Mouse (Mus musculus) limb, embryonic 15.5 days (tissue): ENCODE results near the gene Magi2. TPM values are rescaled to one million over a fixed set of nuclear protein-coding genes. Genes with fewer than 3 reads are reported as not detected.

Experiments
- ATAC-seq: fragments of 200-750 bp; cut with Nextera tagmentation; 2 replicates; pipeline ENCODE4 v1.8.0; 2017; ENCODE audit warnings: low read depth, moderate TSS enrichment; ENCODE audit not compliant: insufficient number of reproducible peaks, low FRiP score, low TSS enrichment
- H3K27ac ChIP-seq: fragments of 300-500 bp; sonication (generic); 2 replicates; pipeline ENCODE4 v1.5.1; 2015; ENCODE audit warnings: moderate library complexity, mild to moderate bottlenecking, inconsistent platforms
- H3K27me3 ChIP-seq: fragments of 300-500 bp; sonication (generic); 2 replicates; pipeline ENCODE4 v1.6.1; 2015; ENCODE audit warnings: inconsistent platforms
- H3K36me3 ChIP-seq: fragments of 300-500 bp; sonication (generic); 2 replicates; pipeline ENCODE4 v1.6.1; 2015; ENCODE audit warnings: inconsistent platforms
- H3K4me1 ChIP-seq: fragments of 300-500 bp; sonication (generic); 2 replicates; pipeline ENCODE4 v1.6.1; 2015; ENCODE audit warnings: inconsistent platforms
- H3K4me2 ChIP-seq: fragments of 300-500 bp; sonication (generic); 2 replicates; pipeline ENCODE4 v1.6.1; 2015; ENCODE audit warnings: mild to moderate bottlenecking, inconsistent platforms
- H3K4me3 ChIP-seq: fragments of 300-500 bp; sonication (generic); 2 replicates; pipeline ENCODE4 v1.5.1; 2015; ENCODE audit warnings: mild to moderate bottlenecking, inconsistent platforms
- H3K9ac ChIP-seq: fragments of 300-500 bp; sonication (generic); 2 replicates; pipeline ENCODE4 v1.6.1; 2015; ENCODE audit warnings: inconsistent platforms
- H3K9me3 ChIP-seq: fragments of 300-500 bp; sonication (generic); 2 replicates; pipeline ENCODE4 v1.6.1; 2016; ENCODE audit warnings: inconsistent platforms
- WGBS: fragments of 180-500 bp; shearing (Covaris S2); methylation state at CpG from one replicate; pipeline ENCODE4 v1.1.7; 2015; 5-methylcytosine and 5-hydroxymethylcytosine counted together
- polyA plus RNA-seq: library from polyadenylated mRNA; unstranded; fragments of >200 nt; fragmentation: Nextera tagmentation; extraction: Ambion mirVana; gene quantifications from 2 replicates; pipeline ENCODE4 v1.2.1, GENCODE M21; 2015

Magi2 gene
- polyA plus RNA-seq, 1 experiment from 2014 or later: 5.3 TPM

GRCm38 (mm10) chr5:20056856-20057255, 830.0 kb downstream of the Magi2 start:
- no peak overlapping the region for H3K27ac ChIP-seq
- 39% methylated on average over 2 of the region's 2 CpGs for WGBS
- H3K27me3 ChIP-seq: no peaks in the 10 kb centered on the region
- H3K9me3 ChIP-seq: no peaks in the 10 kb centered on the region
- no peaks in the 10 kb centered on the region for H3K36me3 ChIP-seq
- ATAC-seq: no peak
- no peak overlapping the region for H3K4me3 ChIP-seq
- H3K4me1 ChIP-seq: no peaks in the 10 kb centered on the region
- H3K4me2 ChIP-seq: no peak overlapping the region
- no peak overlapping the region for H3K9ac ChIP-seq

DNA sequence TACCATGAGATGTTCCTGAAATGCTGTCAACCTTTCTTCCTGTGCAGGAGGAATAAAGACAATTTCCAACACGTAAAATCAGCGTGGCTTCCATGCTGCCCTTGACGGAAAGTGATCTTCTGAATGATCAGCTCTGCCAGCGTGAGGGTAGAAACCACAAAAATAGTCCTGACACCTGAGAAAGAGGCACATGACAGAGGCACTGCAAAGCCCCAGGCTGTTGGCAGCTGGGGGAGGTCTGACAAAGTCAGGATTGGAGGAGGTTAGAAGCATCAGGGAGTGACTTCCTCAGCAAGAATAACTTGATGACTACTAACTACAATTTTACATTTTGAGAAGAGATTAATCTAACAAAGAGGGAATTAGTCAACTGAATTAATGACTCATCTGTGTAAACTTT, 835.2 kb downstream of the Magi2 start:
- no peaks in the 10 kb centered on the region for H3K4me1 ChIP-seq
- 81% methylated on average over 4 of the region's 4 CpGs for WGBS
- H3K9me3 ChIP-seq: no peaks in the 10 kb centered on the region
- H3K9ac ChIP-seq: no peak overlapping the region
- no peak for ATAC-seq
- no peak overlapping the region for H3K4me2 ChIP-seq
- H3K27ac ChIP-seq: no peak overlapping the region
- no peaks in the 10 kb centered on the region for H3K36me3 ChIP-seq
- no peak overlapping the region for H3K4me3 ChIP-seq
- no peaks in the 10 kb centered on the region for H3K27me3 ChIP-seq

DNA sequence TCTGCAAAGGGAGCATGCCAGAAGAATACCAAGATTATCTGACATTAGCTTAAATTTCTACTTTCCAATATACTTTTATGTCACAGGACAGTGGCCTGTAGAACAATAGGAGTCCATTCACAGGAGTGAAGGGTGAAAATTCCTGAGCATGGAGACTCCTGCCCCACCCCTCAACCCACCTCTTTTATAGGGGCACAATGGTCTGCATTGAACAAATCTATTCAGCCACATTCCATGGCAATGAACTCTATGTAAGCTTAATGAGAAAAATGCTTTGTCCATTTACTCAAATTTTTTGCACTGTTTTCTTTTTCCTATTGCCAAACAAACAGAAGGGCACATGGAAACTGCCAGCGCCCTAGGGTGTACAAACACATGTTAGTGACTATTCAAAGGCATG, 838.2 kb downstream of the Magi2 start:
- H3K9me3 ChIP-seq: no peaks in the 10 kb centered on the region
- no peak overlapping the region for H3K9ac ChIP-seq
- 79% methylated on average over 1 of the region's 1 CpGs for WGBS
- no peaks in the 10 kb centered on the region for H3K4me1 ChIP-seq
- no peak overlapping the region for H3K4me3 ChIP-seq
- no peaks in the 10 kb centered on the region for H3K36me3 ChIP-seq
- no peak for ATAC-seq
- H3K4me2 ChIP-seq: no peak overlapping the region
- H3K27me3 ChIP-seq: no peaks in the 10 kb centered on the region
- H3K27ac ChIP-seq: no peak overlapping the region

DNA sequence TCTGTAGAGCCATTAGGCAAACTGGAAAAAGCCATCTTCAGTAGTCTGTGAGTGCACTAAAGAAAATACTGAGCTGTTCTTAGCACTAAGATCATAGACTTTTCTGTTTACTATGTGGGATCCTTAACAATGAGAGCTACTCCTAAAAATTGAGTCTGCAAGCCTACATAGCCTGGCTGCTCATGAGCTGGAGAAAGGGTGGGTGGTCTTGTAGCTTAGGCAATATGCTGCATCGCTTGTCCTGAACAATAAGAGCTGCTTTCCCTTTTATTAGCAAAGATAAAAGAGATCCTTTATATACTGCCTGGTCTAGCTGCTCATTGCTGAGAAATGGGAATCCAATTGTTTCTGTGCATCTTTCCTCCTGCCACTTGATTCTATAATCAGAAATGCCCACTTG, 841.7 kb downstream of the Magi2 start:
- ATAC-seq: no peak

DNA sequence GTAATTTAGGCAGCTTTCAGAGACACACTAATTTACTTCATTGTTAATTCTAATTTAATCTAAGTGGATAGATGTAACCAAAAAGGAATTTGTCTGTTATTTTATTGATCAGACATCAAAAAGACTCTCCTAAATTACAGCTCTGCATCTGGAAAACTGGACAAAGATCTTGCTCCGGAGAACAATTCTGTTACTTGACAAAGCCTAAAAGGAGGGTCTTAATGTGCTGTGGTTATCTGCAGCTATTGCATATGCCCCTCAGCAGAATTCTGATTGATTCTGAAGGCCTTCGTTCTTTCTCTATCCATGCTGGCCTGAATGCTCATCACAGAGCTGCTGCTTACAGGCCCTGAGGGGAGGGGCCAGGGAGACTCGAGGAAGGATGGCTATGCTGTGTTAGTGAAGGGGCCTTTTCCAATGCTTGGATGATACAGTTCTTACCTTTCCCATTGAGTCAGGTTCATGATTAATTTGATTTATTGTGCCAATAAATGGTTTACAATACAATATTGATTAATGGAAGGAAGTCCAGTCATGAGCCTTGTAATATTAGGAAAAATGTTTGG, 842.2 kb downstream of the Magi2 start:
- H3K9ac ChIP-seq: no peak overlapping the region
- no peaks in the 10 kb centered on the region for H3K36me3 ChIP-seq
- no peak for ATAC-seq
- whole genome bisulfite sequencing: 68% methylated on average over 3 of the region's 3 CpGs
- H3K4me1 ChIP-seq: no peaks in the 10 kb centered on the region
- no peak overlapping the region for H3K27ac ChIP-seq
- H3K4me2 ChIP-seq: no peak overlapping the region
- no peaks in the 10 kb centered on the region for H3K9me3 ChIP-seq
- no peak overlapping the region for H3K4me3 ChIP-seq
- H3K27me3 ChIP-seq: no peaks in the 10 kb centered on the region

More for the DNA sequence above, 841.7 kb downstream of the Magi2 start:
- Histone ChIP-seq H3K4me1 (no peaks in the 10 kb centered on the region), H3K27ac (no peak overlapping the region), H3K9me3 (no peaks in the 10 kb centered on the region), H3K9ac (no peak overlapping the region), H3K4me2 (no peak overlapping the region), H3K4me3 (no peak overlapping the region), H3K36me3 (no peaks in the 10 kb centered on the region), H3K27me3 (no peaks in the 10 kb centered on the region)
- WGBS: 71% methylated on average over 1 of the region's 1 CpGs

- H3K4me3 ChIP-seq: no peak overlapping the region
- H3K27me3 ChIP-seq: no peaks in the 10 kb centered on the region
- no peaks in the 10 kb centered on the region for H3K9me3 ChIP-seq
- no peaks in the 10 kb centered on the region for H3K4me1 ChIP-seq
- no peak overlapping the region for H3K4me2 ChIP-seq
- 78% methylated on average over 5 of the region's 5 CpGs for WGBS
- no peak overlapping the region for H3K9ac ChIP-seq
- no peak overlapping the region for H3K27ac ChIP-seq
- H3K36me3 ChIP-seq: no peaks in the 10 kb centered on the region
- no peak for ATAC-seq
Measured at GRCm38 (mm10) chr5:20074101-20074500, 847.3 kb downstream of the Magi2 start.

- no peak overlapping the region for H3K9ac ChIP-seq
- 83% methylated on average over 4 of the region's 4 CpGs for WGBS
- no peaks in the 10 kb centered on the region for H3K36me3 ChIP-seq
- no peaks in the 10 kb centered on the region for H3K27me3 ChIP-seq
- no peaks in the 10 kb centered on the region for H3K4me1 ChIP-seq
- no peak overlapping the region for H3K27ac ChIP-seq
- no peak overlapping the region for H3K4me2 ChIP-seq
- no peak for ATAC-seq
- no peak overlapping the region for H3K4me3 ChIP-seq
- no peaks in the 10 kb centered on the region for H3K9me3 ChIP-seq
Measured at GRCm38 (mm10) chr5:20074867-20075266, 848.0 kb downstream of the Magi2 start.

DNA sequence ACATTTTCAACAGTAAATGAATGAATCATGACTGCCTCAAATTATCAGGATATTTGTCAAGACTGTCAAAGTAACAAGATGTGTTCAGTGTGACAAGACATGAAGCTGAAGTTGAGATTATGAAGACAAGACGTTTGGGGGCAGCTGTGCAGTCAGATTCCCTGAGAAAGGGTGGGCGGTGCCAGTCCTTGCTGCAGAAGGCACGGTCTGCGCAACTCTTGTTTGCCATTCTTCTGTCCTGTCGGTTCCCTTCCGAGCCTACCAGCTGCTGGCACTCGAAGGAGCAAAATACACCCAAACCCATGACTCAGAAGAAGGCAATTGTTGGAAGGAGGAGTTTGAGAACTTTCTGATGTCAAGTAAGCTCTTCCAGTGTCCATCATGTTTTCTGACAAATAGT, 852.1 kb downstream of the Magi2 start:
- Histone ChIP-seq H3K36me3 (no peaks in the 10 kb centered on the region), H3K4me2 (no peak overlapping the region), H3K27me3 (no peaks in the 10 kb centered on the region), H3K4me1 (peaks cover 5% of the 10 kb centered on the region; the same call in 1 of the 2 replicates), H3K9ac (no peak overlapping the region), H3K9me3 (no peaks in the 10 kb centered on the region), H3K4me3 (no peak overlapping the region), H3K27ac (no peak overlapping the region)
- ATAC-seq: no peak
- WGBS: 85% methylated on average over 7 of the region's 7 CpGs

- Histone ChIP-seq H3K36me3 (no peaks in the 10 kb centered on the region), H3K4me2 (no peak overlapping the region), H3K4me1 (peaks cover 5% of the 10 kb centered on the region; the same call in 1 of the 2 replicates), H3K9me3 (no peaks in the 10 kb centered on the region), H3K27me3 (no peaks in the 10 kb centered on the region), H3K9ac (no peak overlapping the region), H3K27ac (no peak overlapping the region), H3K4me3 (no peak overlapping the region)
- ATAC-seq: no peak
- 17% methylated on average over 9 of the region's 9 CpGs for WGBS
Measured at GRCm38 (mm10) chr5:20080605-20081309, 853.9 kb downstream of the Magi2 start.

- H3K36me3 ChIP-seq: no peaks in the 10 kb centered on the region
- H3K9me3 ChIP-seq: no peaks in the 10 kb centered on the region
- H3K27ac ChIP-seq: no peak overlapping the region
- 90% methylated on average over 1 of the region's 1 CpGs for WGBS
- H3K27me3 ChIP-seq: no peaks in the 10 kb centered on the region
- H3K9ac ChIP-seq: no peak overlapping the region
- ATAC-seq: no peak
- no peak overlapping the region for H3K4me3 ChIP-seq
- no peak overlapping the region for H3K4me2 ChIP-seq
- peaks cover 5% of the 10 kb centered on the region; the same call in 1 of the 2 replicates for H3K4me1 ChIP-seq
Measured at GRCm38 (mm10) chr5:20082368-20082767, 855.5 kb downstream of the Magi2 start.

DNA sequence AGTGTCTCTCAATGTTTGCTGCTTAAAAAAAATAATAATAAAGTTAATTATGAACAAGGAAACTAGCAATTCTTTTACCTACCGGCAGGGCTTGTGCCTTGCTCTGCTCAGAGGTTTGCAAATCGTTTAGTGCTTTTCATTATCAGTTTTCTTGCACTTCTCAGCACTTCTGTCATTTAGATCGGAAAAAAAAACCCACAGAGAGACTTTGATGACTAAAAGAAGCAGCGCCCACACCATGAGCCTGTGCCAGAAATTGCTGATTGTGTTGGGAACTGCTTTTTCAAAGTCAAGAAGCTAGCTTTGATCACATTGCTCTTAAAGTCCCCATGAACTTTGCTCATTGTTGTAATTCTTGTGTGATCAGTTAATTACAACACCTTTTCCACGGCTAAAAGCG, 860.2 kb downstream of the Magi2 start:
- no peak for ATAC-seq
- Histone ChIP-seq H3K27ac (no peak overlapping the region), H3K4me1 (no peaks in the 10 kb centered on the region), H3K9ac (no peak overlapping the region), H3K9me3 (no peaks in the 10 kb centered on the region), H3K27me3 (no peaks in the 10 kb centered on the region), H3K4me2 (no peak overlapping the region), H3K4me3 (no peak overlapping the region), H3K36me3 (no peaks in the 10 kb centered on the region)
- 60% methylated on average over 6 of the region's 6 CpGs for WGBS

GRCm38 (mm10) chr5:20103869-20104268, 877.0 kb downstream of the Magi2 start:
- no peak for ATAC-seq
- Histone ChIP-seq H3K4me2 (no peak overlapping the region), H3K27me3 (no peaks in the 10 kb centered on the region), H3K4me1 (no peaks in the 10 kb centered on the region), H3K36me3 (no peaks in the 10 kb centered on the region), H3K27ac (no peak overlapping the region), H3K9ac (no peak overlapping the region), H3K4me3 (no peak overlapping the region), H3K9me3 (no peaks in the 10 kb centered on the region)
